Mouse (Mus musculus) forebrain, postnatal 0 days (tissue): ENCODE results near the gene Prkcb. TPM values are rescaled to one million over a fixed set of nuclear protein-coding genes. Genes with fewer than 3 reads are reported as not detected.
A peak's percentile ranks its signal among the peaks of the same experiment; 100 is the strongest.
"Not testable (repeated sequence)": the region's sequence is repeated elsewhere in the genome, so short reads cannot be mapped to it uniquely, and the experiment has no call there.

Source experiments
- ATAC-seq: fragments of 200-750 bp; cut with Nextera tagmentation; 2 replicates; pipeline ENCODE4 v1.8.0; 2017; ENCODE audit warnings: mild to moderate bottlenecking, moderate library complexity
- DNase-seq: peaks from one replicate; pipeline ENCODE4 v3.0.0-alpha.2; 2015
- H3K27ac ChIP-seq: fragments of 300-500 bp; sonication (generic); 2 replicates; pipeline ENCODE4 v1.5.1; 2014; ENCODE audit warnings: low read depth, mild to moderate bottlenecking, antibody characterized with exemption, low read length, moderate library complexity, mixed read lengths
- H3K27me3 ChIP-seq: fragments of 300-500 bp; sonication (generic); 2 replicates; pipeline ENCODE4 v1.6.1; 2014; ENCODE audit warnings: mild to moderate bottlenecking, low read length, mixed read lengths; ENCODE audit not compliant: insufficient read depth
- H3K36me3 ChIP-seq: fragments of 300-500 bp; sonication (generic); 2 replicates; pipeline ENCODE4 v1.6.1; 2014; ENCODE audit warnings: mild to moderate bottlenecking, moderate library complexity; ENCODE audit not compliant: insufficient read depth
- H3K4me1 ChIP-seq: fragments of 300-500 bp; sonication (generic); 2 replicates; pipeline ENCODE4 v1.6.1; 2014; ENCODE audit warnings: antibody characterized with exemption; ENCODE audit not compliant: insufficient read depth
- H3K4me2 ChIP-seq: fragments of 300-500 bp; sonication (generic); 2 replicates; pipeline ENCODE4 v1.6.1; 2014; ENCODE audit warnings: low read depth, mild to moderate bottlenecking, moderate library complexity
- H3K4me3 ChIP-seq: fragments of 300-500 bp; sonication (generic); 2 replicates; pipeline ENCODE4 v1.5.1; 2014; ENCODE audit warnings: low read depth, low read length, mixed read lengths
- H3K9ac ChIP-seq: fragments of 300-500 bp; sonication (generic); 2 replicates; pipeline ENCODE4 v1.6.1; 2014; ENCODE audit warnings: mild to moderate bottlenecking
- H3K9me3 ChIP-seq: fragments of 300-500 bp; sonication (generic); 2 replicates; pipeline ENCODE4 v1.6.1; 2016; ENCODE audit warnings: low read length
- CTCF ChIP-seq: sonication (generic); IDR thresholded peaks from 2 replicates; pipeline ENCODE4 v1.5.1; 2016; ENCODE audit warnings: antibody characterized with exemption, control low read depth, low read depth
- WGBS: fragments of 180-500 bp; shearing (Covaris S2); extraction: QIAGEN DNeasy Blood & Tissue Kit; methylation state at CpG from one replicate; pipeline ENCODE4 v1.1.7; 2014; 5-methylcytosine and 5-hydroxymethylcytosine counted together
- polyA plus RNA-seq: library from polyadenylated mRNA; unstranded; fragments of >200 nt; fragmentation: Nextera tagmentation; extraction: Ambion mirVana; gene quantifications from 2 replicates; pipeline ENCODE4 v1.2.1, GENCODE M21; 2015
- total RNA-seq: library from RNA; depleted of rRNA; stranded (reverse); fragments of >200 nt; gene quantifications from 2 replicates; pipeline ENCODE4 v1.2.3, GENCODE M21; 2014; rRNA removed

Prkcb gene
- 182 and 207 TPM in 2 replicates for total RNA-seq
- 91.8 and 145 TPM in 2 replicates for polyA plus RNA-seq

DNA sequence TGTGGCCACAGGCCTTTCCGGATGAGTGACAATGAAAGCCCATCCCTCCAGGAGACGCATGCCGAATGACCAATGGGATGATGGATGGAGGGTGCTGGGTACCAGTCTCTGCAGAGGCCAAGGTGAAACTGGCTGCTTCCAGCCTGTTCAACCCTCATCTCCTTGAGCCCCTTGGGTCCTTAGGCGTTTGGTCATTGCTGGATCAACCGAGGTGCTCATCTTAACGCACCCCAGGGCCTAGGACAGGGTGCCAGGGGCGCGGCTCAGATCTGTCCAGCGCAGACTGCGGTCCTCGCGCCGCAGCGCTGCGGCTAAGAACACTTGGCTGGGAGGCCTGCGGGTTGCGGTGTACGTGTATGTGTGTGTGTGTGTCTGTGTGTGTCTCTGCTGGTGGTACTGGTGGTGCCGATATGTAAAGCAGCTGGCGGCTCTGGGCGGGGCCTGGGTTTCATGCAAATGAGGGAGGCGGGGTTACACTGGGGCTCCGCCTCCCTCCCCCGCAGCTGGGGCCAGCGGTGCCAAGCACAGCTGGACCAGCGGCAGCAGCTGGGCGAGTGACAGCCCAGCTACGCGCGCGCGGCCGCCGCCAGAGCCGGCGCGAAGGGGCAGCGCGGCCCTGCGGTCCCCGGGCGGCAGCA, at the start of gene Prkcb:
Gene Prkcb, plus strand, starts transcription at position 147 of the 638 bp plus-strand sequence.
- H3K27ac ChIP-seq: peak within 1 kb of the TSS; percentile 64
- WGBS: 6% methylated on average over 27 of the region's 42 CpGs
- H3K4me3 ChIP-seq: peak within 1 kb of the TSS; percentile 73
- no peaks in the 10 kb centered on the region for H3K27me3 ChIP-seq
- TF ChIP-seq CTCF: 0 out of 2 replicates have a peak, but pooled peaks have one; percentile 9
- ATAC-seq (peak; percentile 94), DNase-seq (peak; percentile 90)
- peak within 1 kb of the TSS; percentile 94 for H3K4me2 ChIP-seq
- no peaks in the 10 kb centered on the region for H3K9me3 ChIP-seq
- peak within 1 kb of the TSS; percentile 70 for H3K9ac ChIP-seq
- H3K36me3 ChIP-seq: no peaks in the 10 kb centered on the region
- 0 out of 2 replicates have a peak, but pooled peaks cover 13% of the 10 kb centered on the region for H3K4me1 ChIP-seq

GRCm38 (mm10) chr7:122238939-122239338, 49.6 kb upstream of the Prkcb start:
- Histone ChIP-seq H3K4me2 (no peak overlapping the region), H3K27ac (no peak overlapping the region), H3K4me3 (no peak overlapping the region), H3K27me3 (no peaks in the 10 kb centered on the region), H3K9ac (no peak overlapping the region), H3K36me3 (no peaks in the 10 kb centered on the region), H3K4me1 (no peaks in the 10 kb centered on the region), H3K9me3 (no peaks in the 10 kb centered on the region)
- DNase-seq (no peak), ATAC-seq (no peak)
- 92% methylated on average over 2 of the region's 2 CpGs for WGBS
- TF ChIP-seq CTCF: no peak

GRCm38 (mm10) chr7:122240413-122241119, 48.0 kb upstream of the Prkcb start:
- no peak overlapping the region for H3K27ac ChIP-seq
- 78% methylated on average over 6 of the region's 6 CpGs for WGBS
- H3K27me3 ChIP-seq: no peaks in the 10 kb centered on the region
- no peaks in the 10 kb centered on the region for H3K36me3 ChIP-seq
- no peak overlapping the region for H3K9ac ChIP-seq
- H3K4me3 ChIP-seq: no peak overlapping the region
- DNase-seq (no peak), ATAC-seq (no peak)
- no peaks in the 10 kb centered on the region for H3K9me3 ChIP-seq
- H3K4me1 ChIP-seq: no peaks in the 10 kb centered on the region
- H3K4me2 ChIP-seq: no peak overlapping the region
- peak; percentile 35; the same call in 1 of the 2 replicates for TF ChIP-seq CTCF

GRCm38 (mm10) chr7:122242260-122242659, 46.3 kb upstream of the Prkcb start:
- ATAC-seq (no peak), DNase-seq (peak; percentile 67)
- Histone ChIP-seq H3K27ac (no peak overlapping the region), H3K4me1 (no peaks in the 10 kb centered on the region), H3K9ac (no peak overlapping the region), H3K27me3 (no peaks in the 10 kb centered on the region), H3K4me2 (no peak overlapping the region), H3K9me3 (no peaks in the 10 kb centered on the region), H3K4me3 (no peak overlapping the region), H3K36me3 (no peaks in the 10 kb centered on the region)
- peak; percentile 88 for TF ChIP-seq CTCF
- WGBS: 51% methylated on average over 1 of the region's 1 CpGs

GRCm38 (mm10) chr7:122242744-122243143, 45.8 kb upstream of the Prkcb start:
- not testable (repeated sequence) for DNase-seq, H3K9ac ChIP-seq, ATAC-seq, H3K36me3 ChIP-seq, H3K9me3 ChIP-seq, H3K27ac ChIP-seq, H3K27me3 ChIP-seq, H3K4me1 ChIP-seq, H3K4me3 ChIP-seq, H3K4me2 ChIP-seq

GRCm38 (mm10) chr7:122244166-122244565, 44.4 kb upstream of the Prkcb start:
- DNase-seq (no peak), ATAC-seq (peak; percentile 73)
- Histone ChIP-seq H3K27ac (no peak overlapping the region), H3K27me3 (no peaks in the 10 kb centered on the region), H3K4me3 (no peak overlapping the region), H3K9ac (no peak overlapping the region), H3K9me3 (no peaks in the 10 kb centered on the region), H3K36me3 (no peaks in the 10 kb centered on the region), H3K4me2 (no peak overlapping the region), H3K4me1 (no peaks in the 10 kb centered on the region)
- 12% methylated on average over 7 of the region's 7 CpGs for WGBS
- TF ChIP-seq CTCF: no peak

DNA sequence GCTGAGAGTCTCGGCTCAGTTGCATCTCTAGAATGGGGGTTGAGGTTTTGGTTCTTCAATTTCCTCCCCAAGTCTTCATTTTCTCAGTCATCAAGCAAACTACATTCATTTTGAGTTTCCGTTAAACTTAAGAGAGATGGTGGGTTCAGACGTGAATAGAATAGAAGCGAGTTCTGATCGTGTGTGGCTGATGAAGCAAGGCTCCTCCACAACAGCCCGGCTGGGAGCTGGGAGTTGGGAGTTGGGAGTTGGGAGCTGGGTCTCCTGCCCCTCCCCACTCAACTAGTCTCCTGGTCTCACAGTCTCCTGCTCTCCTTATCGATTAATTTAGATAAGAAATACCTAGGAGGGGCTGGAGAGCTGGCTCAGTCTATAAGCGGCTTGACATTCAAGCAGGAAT, 44.0 kb upstream of the Prkcb start:
- ATAC-seq (0 out of 2 replicates have a peak, but pooled peaks have one; percentile 56), DNase-seq (no peak)
- H3K4me3 ChIP-seq: no peak overlapping the region
- TF ChIP-seq CTCF: no peak
- no peaks in the 10 kb centered on the region for H3K9me3 ChIP-seq
- no peak overlapping the region for H3K9ac ChIP-seq
- 28% methylated on average over 8 of the region's 8 CpGs for WGBS
- no peaks in the 10 kb centered on the region for H3K36me3 ChIP-seq
- H3K4me1 ChIP-seq: no peaks in the 10 kb centered on the region
- no peaks in the 10 kb centered on the region for H3K27me3 ChIP-seq
- no peak overlapping the region for H3K27ac ChIP-seq
- no peak overlapping the region for H3K4me2 ChIP-seq
